Mouse (Mus musculus) yolk sac, embryonic 10.5 days (tissue): ENCODE data around the gene Dpp9.

Experiments
- DNase-seq: peaks from one replicate; pipeline ENCODE4 v3.0.0-alpha.2; 2017; ENCODE audit warnings: low spot score

Gene Dpp9

DNA sequence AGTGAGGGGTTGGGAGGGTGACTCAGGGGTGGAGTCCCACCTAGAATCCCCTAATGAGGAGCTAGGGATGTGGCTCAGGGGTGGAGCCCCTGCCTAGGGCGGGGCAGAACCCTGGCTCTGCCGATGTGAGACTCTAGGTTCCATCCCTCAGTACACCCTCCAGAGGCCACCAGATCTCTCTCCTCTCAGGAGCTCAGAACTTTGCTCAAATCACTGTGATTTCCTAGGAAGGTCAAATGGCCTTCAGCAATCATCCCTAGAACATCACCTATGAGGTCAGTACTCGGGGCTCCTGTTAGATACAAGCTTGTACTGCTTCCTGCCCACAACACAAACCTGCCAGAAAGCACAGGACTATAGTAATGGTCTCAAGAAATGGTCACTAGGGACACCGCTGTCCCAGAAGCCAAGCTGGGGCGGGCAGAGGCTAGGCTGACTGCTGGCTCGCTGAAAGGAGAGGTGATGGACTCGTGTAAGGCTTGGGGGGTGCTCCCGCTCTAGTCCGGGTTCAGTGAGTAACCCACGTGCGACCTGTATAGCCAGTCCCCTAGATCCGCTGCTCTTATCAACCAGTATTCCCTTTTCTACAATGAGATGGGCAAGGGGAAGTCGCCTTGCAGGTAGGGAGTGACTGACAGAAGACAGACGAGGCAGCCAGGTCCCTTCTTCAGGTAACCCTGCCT, 35.6 kb downstream of the Dpp9 start:
- DNase-seq, result peak; percentile 47

- DNase-seq, result no peak
Observed at GRCm38 (mm10) chr17:56175416-56175815, 43.3 kb downstream of the Dpp9 start.

GRCm38 (mm10) chr17:56173401-56174046, 45.2 kb downstream of the Dpp9 start:
- no peak for DNase-seq

GRCm38 (mm10) chr17:56171881-56172280, 46.8 kb downstream of the Dpp9 start:
- no peak for DNase-seq

DNA sequence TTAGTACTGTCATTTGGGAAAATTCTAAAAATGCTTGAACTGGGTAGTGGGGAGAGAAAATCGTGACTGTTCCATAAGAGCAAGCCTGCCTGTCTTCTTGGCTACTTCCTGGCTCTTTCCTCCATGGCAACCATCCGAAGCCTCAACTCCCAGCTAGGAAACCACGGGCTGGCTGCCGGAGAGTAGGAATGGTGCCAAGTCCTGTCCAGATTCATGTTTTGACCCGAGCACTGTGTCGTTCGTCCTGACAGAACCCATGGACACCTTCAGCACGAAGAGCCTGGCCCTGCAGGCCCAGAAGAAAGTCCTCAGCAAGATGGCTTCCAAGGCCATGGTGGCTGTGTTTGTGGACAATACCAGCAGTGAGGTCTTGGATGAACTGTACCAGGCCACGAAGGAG, 47.2 kb downstream of the Dpp9 start:
- no peak for DNase-seq

- no peak for DNase-seq
Observed at GRCm38 (mm10) chr17:56170636-56171035, 48.1 kb downstream of the Dpp9 start.

- no peak for DNase-seq
Observed at GRCm38 (mm10) chr17:56169830-56170229, 48.9 kb downstream of the Dpp9 start.

DNA sequence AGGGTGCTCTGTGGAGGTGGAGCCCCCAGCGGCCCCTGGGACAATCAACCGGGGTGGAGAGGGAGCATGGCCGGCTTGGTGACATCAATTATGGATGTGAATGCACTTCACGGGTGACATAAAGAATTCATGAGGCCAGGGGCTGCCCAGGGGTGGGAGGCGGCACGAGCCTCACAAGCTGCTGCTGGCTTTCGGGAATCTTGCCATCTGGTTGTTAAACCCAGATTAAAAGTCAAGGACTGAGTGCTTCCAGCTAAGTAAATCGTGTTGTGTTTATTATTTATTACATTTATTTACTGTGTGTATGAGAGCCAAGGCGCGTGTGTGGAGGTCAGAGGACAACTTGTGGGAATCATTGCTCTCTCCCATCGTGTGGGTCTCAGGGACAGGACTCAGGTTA, 53.0 kb downstream of the Dpp9 start:
- DNase-seq, result no peak

DNA sequence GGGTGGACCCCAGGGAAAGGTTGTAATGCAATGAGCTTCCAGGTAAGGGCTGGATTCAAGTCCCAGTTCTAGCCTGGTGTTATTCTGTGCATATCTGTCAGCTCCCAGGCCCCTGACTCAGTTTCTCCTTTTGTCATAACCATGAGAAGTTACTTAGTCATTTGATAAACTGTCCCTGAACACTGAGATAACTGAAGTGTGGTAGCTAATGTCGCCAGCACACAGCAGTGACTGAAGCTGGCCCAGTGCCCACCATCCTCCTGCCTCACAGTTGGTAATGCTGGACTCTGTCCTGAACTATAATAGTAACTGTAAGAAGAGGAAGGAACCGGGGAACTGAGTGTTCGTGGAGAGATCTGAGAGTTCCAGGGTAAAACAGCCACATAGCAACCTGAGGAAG, 54.2 kb downstream of the Dpp9 start:
- DNase-seq, result no peak

GRCm38 (mm10) chr17:56163523-56164102, 55.1 kb downstream of the Dpp9 start:
- DNase-seq, result no peak

DNA sequence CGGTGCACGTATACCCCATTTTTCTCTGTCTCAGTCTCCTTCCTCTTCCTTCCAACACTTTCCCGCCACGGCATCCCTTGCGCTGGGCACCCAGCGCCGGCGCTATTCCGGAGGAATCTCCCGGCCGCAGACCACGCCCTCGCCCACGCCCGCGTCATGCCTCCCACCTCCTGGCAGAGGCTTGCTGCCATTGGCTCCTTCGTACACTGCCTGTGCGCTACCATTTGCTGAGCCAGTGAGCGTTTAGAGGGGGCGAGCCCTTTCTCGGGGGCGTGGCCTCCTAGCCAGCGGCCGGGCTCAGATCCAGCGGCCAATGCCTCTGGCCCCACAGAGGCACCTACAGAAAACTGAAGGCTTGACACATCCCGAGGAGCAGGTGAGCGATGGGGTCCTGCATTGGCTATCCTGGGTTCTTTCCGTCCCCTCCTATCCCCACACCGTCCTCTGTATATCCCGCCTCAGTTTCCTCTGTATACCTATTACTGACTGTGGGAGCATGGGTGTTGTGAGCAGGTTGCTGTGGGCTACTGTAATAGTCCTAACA, 56.4 kb downstream of the Dpp9 start, which contains the start of gene Tnfaip8l1:
TSS of gene Tnfaip8l1 (plus strand) at position 247 of the 544 bp plus-strand sequence.
- DNase-seq, result peak; percentile 93

- DNase-seq, result peak; percentile 56
Observed at GRCm38 (mm10) chr17:56159729-56160128, 59.0 kb downstream of the Dpp9 start.

- DNase-seq, result peak; percentile 63
Observed at GRCm38 (mm10) chr17:56153643-56154042, 65.1 kb downstream of the Dpp9 start.

DNA sequence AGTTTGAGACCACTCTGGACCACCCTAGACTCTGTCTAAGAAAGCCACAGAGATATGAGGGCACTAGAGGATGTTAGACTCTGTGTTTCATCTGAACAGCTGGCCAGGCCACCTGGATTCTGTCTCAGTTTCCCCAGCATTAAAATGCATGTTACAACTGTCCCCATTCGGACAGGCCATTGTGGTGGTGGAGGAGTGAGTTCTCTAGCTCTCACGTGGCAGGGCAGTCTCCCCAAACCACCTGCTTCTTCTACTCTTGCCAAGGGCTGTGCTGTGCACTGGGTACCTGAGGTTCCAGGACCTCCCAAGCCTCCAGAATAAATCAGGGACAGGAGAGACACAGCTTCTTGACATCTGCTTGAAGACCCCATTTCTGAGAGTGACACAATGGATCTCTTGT, 68.8 kb downstream of the Dpp9 start:
- DNase-seq, result no peak

DNA sequence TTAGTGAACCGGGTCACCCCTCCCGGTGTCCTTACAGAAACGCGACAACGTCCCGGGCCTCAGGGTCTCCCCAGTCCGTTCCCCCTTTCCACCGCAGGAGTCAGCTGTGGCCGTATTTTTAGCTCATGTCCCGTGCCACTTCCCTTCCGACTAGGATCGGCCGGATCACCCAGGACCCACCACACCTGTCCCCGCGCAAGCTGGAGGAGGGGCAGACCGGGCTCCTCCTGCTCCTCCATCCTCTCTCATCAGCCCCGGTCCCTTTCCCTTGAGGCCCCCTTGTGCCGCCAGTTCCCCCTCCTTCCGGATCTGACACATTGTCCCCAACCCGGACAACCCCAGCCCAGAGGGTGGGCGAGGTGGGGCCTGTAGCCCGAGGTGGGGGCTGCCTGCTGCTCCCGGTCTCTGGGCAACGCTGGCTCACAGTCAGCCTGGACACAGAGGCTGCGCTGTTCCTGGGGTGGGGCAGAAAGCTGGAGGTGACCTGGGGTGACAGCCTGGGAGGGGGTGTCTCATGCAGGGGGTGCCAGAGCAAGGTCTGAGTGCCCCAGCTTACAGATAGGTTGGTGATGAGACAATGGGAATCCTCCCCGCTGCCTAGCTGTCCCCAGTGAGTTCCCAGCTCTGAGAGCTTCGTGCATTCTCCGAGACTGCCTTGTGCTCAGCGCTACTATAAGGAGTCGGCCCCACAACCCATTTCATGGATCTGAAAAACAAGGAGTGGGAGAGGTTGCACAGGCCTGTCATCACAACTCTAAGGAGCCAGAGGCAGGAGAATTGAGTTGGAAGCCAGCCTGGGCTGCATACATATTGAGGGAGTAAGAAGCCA, 69.7 kb downstream of the Dpp9 start:
- no peak for DNase-seq

GRCm38 (mm10) chr17:56148280-56148679, 70.4 kb downstream of the Dpp9 start:
- DNase-seq, result no peak

DNA sequence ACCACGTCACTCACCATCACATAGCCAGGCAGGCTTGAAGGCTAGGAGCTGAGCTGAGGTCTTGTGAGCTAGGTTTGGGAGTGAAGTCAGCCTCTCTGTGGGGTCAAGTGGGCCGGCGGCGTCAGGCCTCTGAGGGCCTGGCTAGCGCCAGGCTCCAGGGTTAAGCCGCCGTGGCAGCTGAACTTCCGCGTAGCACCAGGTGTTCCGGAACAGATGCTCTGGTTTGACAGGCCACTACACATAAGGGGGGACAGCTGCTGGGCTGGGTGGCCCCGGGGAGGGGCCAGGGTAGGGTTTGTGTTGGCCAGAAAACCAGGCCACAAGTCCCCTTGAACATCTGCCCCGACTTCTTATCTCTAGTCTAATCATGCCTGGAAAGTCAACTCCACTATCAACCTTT, 71.3 kb downstream of the Dpp9 start:
- no peak for DNase-seq

GRCm38 (mm10) chr17:56146131-56146530, 72.6 kb downstream of the Dpp9 start:
- DNase-seq, result no peak

GRCm38 (mm10) chr17:56144546-56144945, 74.2 kb downstream of the Dpp9 start:
- DNase-seq, result no peak

- DNase-seq, result no peak
Observed at GRCm38 (mm10) chr17:56141702-56142605, 76.8 kb downstream of the Dpp9 start.
